Mouse (Mus musculus): ENCODE data around the gene Trim32. TPM values are rescaled to one million over a fixed set of nuclear protein-coding genes. Genes with fewer than 3 reads are reported as not detected.

The Trim32 gene
- 61.3 and 64.1 TPM in 2 replicates for polyA plus RNA-seq (2016; fragmentation: Nextera tagmentation; extraction: Ambion mirVana)

GRCm38 (mm10) chr4:65604504-65605150 lies at the start of gene Trim32:
Gene Trim32, plus strand, starts transcription at chr4:65604986.
- no peaks in the 10 kb centered on the region for H3K36me3 ChIP-seq
- H3K9me3 ChIP-seq (replicated peaks) = no peaks in the 10 kb centered on the region
- 2% methylated on average over 33 of the region's 33 CpGs for WGBS
- DNase-seq (ENCODE audit: low spot score) = peak; percentile 99
- H3K4me1 ChIP-seq = peaks cover 24% of the 10 kb centered on the region
- H3K27me3 ChIP-seq (ENCODE audit: low read depth, poor library complexity, severe bottlenecking) = no peaks in the 10 kb centered on the region
- H3K4me3 ChIP-seq = peak within 1 kb of the TSS; percentile 77
- H3K27ac ChIP-seq = peak within 1 kb of the TSS; percentile 91

- Histone ChIP-seq H3K4me3 (no peak overlapping the region), H3K4me1 (no peaks in the 10 kb centered on the region), H3K27me3 (ENCODE audit: low read depth, poor library complexity, severe bottlenecking) (no peaks in the 10 kb centered on the region), H3K27ac (no peak overlapping the region), H3K36me3 (no peaks in the 10 kb centered on the region), H3K9me3 (replicated peaks) (no peaks in the 10 kb centered on the region)
- DNase-seq (ENCODE audit: low spot score) = no peak
- WGBS = 76% methylated on average over 4 of the region's 4 CpGs
Measured at GRCm38 (mm10) chr4:65565493-65565892, 39.3 kb upstream of the Trim32 start.

DNA sequence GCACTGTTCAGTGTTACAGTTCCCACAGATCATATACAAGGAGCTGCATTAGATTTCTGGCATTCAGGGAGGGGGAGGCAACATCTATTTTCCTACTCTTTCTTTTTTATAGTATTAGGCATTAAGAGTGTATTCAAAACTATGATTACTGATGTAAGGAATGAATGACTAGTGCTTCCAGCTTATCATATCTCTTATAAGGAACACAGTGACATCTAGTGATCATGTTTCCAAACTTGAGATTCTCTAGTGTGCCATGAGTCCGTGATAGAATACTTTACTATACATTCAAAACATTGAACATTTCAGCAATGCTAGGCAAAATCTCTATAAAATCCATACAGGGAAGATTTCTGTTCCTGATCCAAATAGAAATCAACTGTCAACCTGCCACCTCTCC lies 24.5 kb upstream of the Trim32 start:
- H3K9me3 ChIP-seq (replicated peaks) = no peaks in the 10 kb centered on the region
- no peaks in the 10 kb centered on the region for H3K36me3 ChIP-seq
- DNase-seq (ENCODE audit: low spot score) = no peak
- H3K4me1 ChIP-seq = peaks cover 5% of the 10 kb centered on the region; the same call in 1 of the 2 replicates
- no peaks in the 10 kb centered on the region for H3K27me3 ChIP-seq (ENCODE audit: low read depth, poor library complexity, severe bottlenecking)
- no peak overlapping the region for H3K4me3 ChIP-seq
- no peak overlapping the region for H3K27ac ChIP-seq
- WGBS = 76% methylated on average over 1 of the region's 1 CpGs

DNA sequence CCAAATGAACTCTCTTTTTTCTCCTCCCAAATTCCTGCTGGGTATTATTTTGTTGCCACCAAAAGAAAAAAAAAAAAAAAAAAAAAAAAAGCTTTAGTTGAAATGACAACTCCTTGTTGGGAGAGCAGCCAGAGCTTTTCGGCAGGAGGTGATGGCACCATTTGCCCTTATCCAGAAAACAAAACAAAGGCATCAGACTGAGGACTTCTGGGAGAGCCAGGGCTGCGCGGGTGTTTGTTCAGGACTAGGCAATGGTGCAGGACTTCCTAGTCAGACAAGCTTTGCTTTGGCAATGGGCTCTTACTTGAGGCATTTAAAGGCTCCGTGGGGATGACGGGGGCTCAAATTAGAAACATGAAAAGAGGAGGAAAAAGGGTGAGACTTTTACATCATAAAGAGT lies 17.8 kb upstream of the Trim32 start:
- no peak overlapping the region for H3K27ac ChIP-seq
- no peak overlapping the region for H3K4me3 ChIP-seq
- peaks cover 10% of the 10 kb centered on the region for H3K4me1 ChIP-seq
- H3K27me3 ChIP-seq (ENCODE audit: low read depth, poor library complexity, severe bottlenecking) = no peaks in the 10 kb centered on the region
- no peak for DNase-seq (ENCODE audit: low spot score)
- no peaks in the 10 kb centered on the region for H3K9me3 ChIP-seq (replicated peaks)
- WGBS = 59% methylated on average over 5 of the region's 5 CpGs
- no peaks in the 10 kb centered on the region for H3K36me3 ChIP-seq

DNA sequence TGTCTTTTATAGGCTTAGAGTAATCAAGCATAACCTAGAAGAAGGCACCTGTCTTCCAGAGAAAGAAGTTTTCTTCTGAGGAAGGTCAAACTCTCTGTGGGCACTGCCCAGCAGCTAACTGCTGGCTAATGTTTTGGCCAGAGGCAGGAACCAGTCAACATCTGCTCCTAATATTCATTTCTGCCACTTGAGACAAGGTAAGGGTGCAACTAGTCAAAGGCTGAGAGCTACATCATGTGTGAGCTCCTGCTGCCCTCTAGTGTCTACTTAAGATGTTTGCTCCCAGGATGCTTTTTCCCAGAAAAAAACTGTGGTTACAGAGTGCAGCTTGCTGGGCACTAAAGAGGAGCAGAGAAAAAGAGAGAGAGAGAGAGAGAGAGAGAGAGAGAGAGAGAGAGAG lies 15.0 kb upstream of the Trim32 start:
- Histone ChIP-seq H3K27me3 (ENCODE audit: low read depth, poor library complexity, severe bottlenecking) (no peaks in the 10 kb centered on the region), H3K9me3 (replicated peaks) (no peaks in the 10 kb centered on the region), H3K27ac (no peak overlapping the region), H3K36me3 (no peaks in the 10 kb centered on the region), H3K4me3 (no peak overlapping the region), H3K4me1 (peaks cover 5% of the 10 kb centered on the region; the same call in 1 of the 2 replicates)
- DNase-seq (ENCODE audit: low spot score) = peak; percentile 55

- 76% methylated on average over 5 of the region's 5 CpGs for WGBS
- Histone ChIP-seq H3K36me3 (no peaks in the 10 kb centered on the region), H3K4me3 (no peak overlapping the region), H3K27ac (no peak overlapping the region), H3K27me3 (ENCODE audit: low read depth, poor library complexity, severe bottlenecking) (no peaks in the 10 kb centered on the region), H3K9me3 (replicated peaks) (no peaks in the 10 kb centered on the region), H3K4me1 (peaks cover under 1% of the 10 kb centered on the region; the same call in 1 of the 2 replicates)
- no peak for DNase-seq (ENCODE audit: low spot score)
Measured at GRCm38 (mm10) chr4:65594601-65595369, 10.0 kb upstream of the Trim32 start.

DNA sequence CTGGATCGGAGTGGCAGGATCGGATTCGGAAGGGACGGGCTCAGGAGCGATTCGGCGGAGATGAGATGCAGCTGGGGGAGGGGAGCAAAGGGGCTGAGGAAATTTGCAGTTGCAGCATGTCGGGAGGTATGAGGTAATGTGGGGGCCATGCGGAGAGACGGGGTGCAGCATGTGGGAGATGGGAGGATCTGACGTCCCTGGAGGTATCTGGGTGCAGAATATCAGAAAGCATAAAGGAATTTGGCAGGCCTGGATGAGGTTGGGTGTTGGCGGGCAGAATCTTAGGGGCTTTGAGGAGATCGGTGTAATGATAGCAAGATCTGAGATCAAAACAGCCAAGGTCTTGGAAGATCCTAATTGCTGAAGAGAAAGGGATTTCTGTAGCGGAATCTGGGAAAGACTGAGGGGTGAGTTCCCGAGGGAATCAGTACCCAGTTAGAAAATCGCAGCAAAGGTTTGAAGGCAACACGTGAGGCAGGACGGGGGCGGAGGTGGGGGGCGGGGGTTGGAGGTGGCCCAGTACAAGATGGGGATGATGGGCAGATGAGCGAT lies 441 bp downstream of the Trim32 start:
- under 1% methylated on average over 21 of the region's 21 CpGs for WGBS
- peak; percentile 52 for DNase-seq (ENCODE audit: low spot score)
- Histone ChIP-seq H3K9me3 (replicated peaks) (no peaks in the 10 kb centered on the region), H3K4me3 (peak overlapping the region; percentile 77), H3K4me1 (peaks cover 25% of the 10 kb centered on the region), H3K27me3 (ENCODE audit: low read depth, poor library complexity, severe bottlenecking) (no peaks in the 10 kb centered on the region), H3K27ac (peak overlapping the region; percentile 91), H3K36me3 (no peaks in the 10 kb centered on the region)

- Histone ChIP-seq H3K4me3 (no peak overlapping the region), H3K27ac (no peak overlapping the region), H3K27me3 (ENCODE audit: low read depth, poor library complexity, severe bottlenecking) (no peaks in the 10 kb centered on the region), H3K36me3 (no peaks in the 10 kb centered on the region; the same call in 1 of the 2 replicates), H3K9me3 (replicated peaks) (no peaks in the 10 kb centered on the region), H3K4me1 (peaks cover 28% of the 10 kb centered on the region)
- no peak for DNase-seq (ENCODE audit: low spot score)
- WGBS = 94% methylated on average over 10 of the region's 10 CpGs
Measured at GRCm38 (mm10) chr4:65607184-65607631, 2.4 kb downstream of the Trim32 start.

DNA sequence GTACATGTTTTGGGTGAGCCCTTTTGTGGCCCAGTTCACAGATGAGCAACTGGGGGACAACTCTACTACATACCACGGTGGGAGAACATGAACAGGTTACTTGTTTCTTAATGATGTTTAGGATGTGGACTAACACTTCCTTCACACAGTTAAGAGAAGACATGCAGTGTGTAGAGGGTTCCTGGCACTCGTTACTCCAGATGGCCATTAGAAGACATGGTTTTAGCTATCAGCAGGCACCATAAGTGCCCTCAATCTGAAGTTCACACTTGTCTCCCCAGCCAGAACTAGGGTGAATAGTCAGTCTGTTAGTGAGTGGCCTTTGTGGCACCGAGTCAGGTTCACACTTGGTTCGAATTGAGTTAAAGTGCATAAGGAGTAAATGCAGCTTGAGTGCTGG lies 3.3 kb downstream of the Trim32 start:
- Histone ChIP-seq H3K27ac (no peak overlapping the region), H3K27me3 (ENCODE audit: low read depth, poor library complexity, severe bottlenecking) (no peaks in the 10 kb centered on the region), H3K4me1 (peaks cover 28% of the 10 kb centered on the region), H3K9me3 (replicated peaks) (no peaks in the 10 kb centered on the region), H3K4me3 (no peak overlapping the region), H3K36me3 (peaks cover 9% of the 10 kb centered on the region)
- DNase-seq (ENCODE audit: low spot score) = no peak
- WGBS = 90% methylated on average over 4 of the region's 4 CpGs

- Histone ChIP-seq H3K36me3 (peaks cover 31% of the 10 kb centered on the region), H3K4me1 (peaks cover 23% of the 10 kb centered on the region), H3K27ac (no peak overlapping the region), H3K9me3 (replicated peaks) (no peaks in the 10 kb centered on the region), H3K27me3 (ENCODE audit: low read depth, poor library complexity, severe bottlenecking) (no peaks in the 10 kb centered on the region), H3K4me3 (no peak overlapping the region)
- no peak for DNase-seq (ENCODE audit: low spot score)
- 93% methylated on average over 5 of the region's 5 CpGs for WGBS
Measured at GRCm38 (mm10) chr4:65610329-65610728, 5.5 kb downstream of the Trim32 start.

- no peak overlapping the region for H3K27ac ChIP-seq
Measured at GRCm38 (mm10) chr4:65610896-65611295, 6.1 kb downstream of the Trim32 start.

GRCm38 (mm10) chr4:65613135-65613534 lies 8.3 kb downstream of the Trim32 start:
- H3K4me3 ChIP-seq = no peak overlapping the region
- H3K9me3 ChIP-seq (replicated peaks) = no peaks in the 10 kb centered on the region
- DNase-seq (ENCODE audit: low spot score) = no peak
- 0 out of 2 replicates have a peak, but pooled peaks cover 4% of the 10 kb centered on the region for H3K4me1 ChIP-seq
- no peak overlapping the region for H3K27ac ChIP-seq
- 97% methylated on average over 14 of the region's 14 CpGs for WGBS
- H3K36me3 ChIP-seq = peaks cover 58% of the 10 kb centered on the region
- no peaks in the 10 kb centered on the region for H3K27me3 ChIP-seq (ENCODE audit: low read depth, poor library complexity, severe bottlenecking)

More at GRCm38 (mm10) chr4:65610896-65611295, 6.1 kb downstream of the Trim32 start:
- Histone ChIP-seq H3K4me1 (peaks cover 17% of the 10 kb centered on the region), H3K27me3 (ENCODE audit: low read depth, poor library complexity, severe bottlenecking) (no peaks in the 10 kb centered on the region), H3K4me3 (no peak overlapping the region), H3K36me3 (peaks cover 36% of the 10 kb centered on the region), H3K9me3 (replicated peaks) (no peaks in the 10 kb centered on the region)
- no peak for DNase-seq (ENCODE audit: low spot score)
- 91% methylated on average over 6 of the region's 6 CpGs for WGBS

- no peak for DNase-seq (ENCODE audit: low spot score)
- no peaks in the 10 kb centered on the region for H3K9me3 ChIP-seq (replicated peaks)
- H3K27me3 ChIP-seq (ENCODE audit: low read depth, poor library complexity, severe bottlenecking) = no peaks in the 10 kb centered on the region
- H3K36me3 ChIP-seq = peaks cover 39% of the 10 kb centered on the region
- H3K4me3 ChIP-seq = no peak overlapping the region
- 76% methylated on average over 3 of the region's 3 CpGs for WGBS
- H3K4me1 ChIP-seq = peaks cover 13% of the 10 kb centered on the region
- H3K27ac ChIP-seq = no peak overlapping the region
Measured at GRCm38 (mm10) chr4:65620125-65620524, 15.3 kb downstream of the Trim32 start.
